Mouse (Mus musculus) heart, embryonic 16.5 days (tissue): Measurements from ENCODE around the gene Bak1. TPM values are rescaled to one million over a fixed set of nuclear protein-coding genes. Genes with fewer than 3 reads are reported as not detected.

Experiments used
- ATAC-seq: fragments of 200-750 bp; cut with Nextera tagmentation; replicated peaks from 2 replicates; pipeline ENCODE4 v1.8.0; 2017; ENCODE audit warnings: moderate number of reproducible peaks; ENCODE audit not compliant: insufficient read depth, low FRiP score; ENCODE audit errors: extremely low read depth
- H3K27ac ChIP-seq: fragments of 300-500 bp; sonication (generic); 2 replicates; pipeline ENCODE4 v1.5.1; 2014; ENCODE audit warnings: mild to moderate bottlenecking, low read length, control low read depth, moderate library complexity
- H3K27me3 ChIP-seq: fragments of 300-500 bp; sonication (generic); 2 replicates; pipeline ENCODE4 v1.6.1; 2014; ENCODE audit warnings: low read length, mixed read lengths; ENCODE audit not compliant: control insufficient read depth, insufficient read depth
- H3K36me3 ChIP-seq: fragments of 300-500 bp; sonication (generic); 2 replicates; pipeline ENCODE4 v1.6.1; 2014; ENCODE audit not compliant: control insufficient read depth, insufficient read depth
- H3K4me1 ChIP-seq: fragments of 300-500 bp; sonication (generic); 2 replicates; pipeline ENCODE4 v1.6.1; 2014; ENCODE audit warnings: low read length, mixed read lengths; ENCODE audit not compliant: control insufficient read depth, insufficient read depth
- H3K4me2 ChIP-seq: fragments of 300-500 bp; sonication (generic); 2 replicates; pipeline ENCODE4 v1.6.1; 2014; ENCODE audit warnings: low read depth, mild to moderate bottlenecking, control low read depth, low read length
- H3K4me3 ChIP-seq: fragments of 300-500 bp; sonication (generic); 2 replicates; pipeline ENCODE4 v1.5.1; 2014; ENCODE audit warnings: mild to moderate bottlenecking, control low read depth, low read length
- H3K9ac ChIP-seq: fragments of 300-500 bp; sonication (generic); 2 replicates; pipeline ENCODE4 v1.6.1; 2014; ENCODE audit warnings: low read length, control low read depth
- H3K9me3 ChIP-seq: fragments of 300-500 bp; sonication (generic); replicated peaks from 2 replicates; pipeline ENCODE4 v1.6.1; 2016; ENCODE audit warnings: low read length; ENCODE audit not compliant: control insufficient read depth
- WGBS: fragments of 180-500 bp; shearing (Covaris S2); extraction: QIAGEN DNeasy Blood & Tissue Kit; methylation state at CpG from one replicate; pipeline ENCODE4 v1.1.7; 2014; 5-methylcytosine and 5-hydroxymethylcytosine counted together
- polyA plus RNA-seq: library from polyadenylated mRNA; unstranded; fragments of >200 nt; fragmentation: Nextera tagmentation; extraction: Ambion mirVana; gene quantifications from 2 replicates; pipeline ENCODE4 v1.2.1, GENCODE M21; 2015

Bak1 gene
- polyA plus RNA-seq, 1 experiment from 2014 or later: 6.2 TPM

DNA sequence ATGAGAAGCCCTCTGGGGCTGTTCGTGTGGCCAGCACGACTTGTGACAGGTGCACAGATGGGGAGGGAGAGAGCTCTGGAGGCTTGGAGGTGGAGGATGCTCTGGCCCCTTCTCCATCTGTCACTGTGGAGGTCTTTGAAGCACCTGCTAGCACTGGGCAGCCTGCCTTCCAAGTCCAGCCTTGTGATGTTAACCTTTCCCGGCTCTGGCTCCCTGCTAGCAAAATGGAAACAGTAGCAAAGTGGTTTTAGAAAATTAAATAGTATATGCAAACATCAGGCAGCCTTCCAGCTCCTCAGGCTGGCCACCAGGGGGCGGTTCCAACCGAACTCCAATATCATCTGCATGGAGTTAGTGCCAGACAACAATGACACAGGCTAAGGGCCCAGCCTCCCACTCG, 42.8 kb upstream of the Bak1 start:
- peaks cover 6% of the 10 kb centered on the region; the same call in 1 of the 2 replicates for H3K4me1 ChIP-seq
- H3K27me3 ChIP-seq: no peaks in the 10 kb centered on the region
- no peak for ATAC-seq
- no peaks in the 10 kb centered on the region for H3K36me3 ChIP-seq
- 44% methylated on average over 6 of the region's 6 CpGs for WGBS
- no peak overlapping the region for H3K9ac ChIP-seq
- H3K9me3 ChIP-seq: no peaks in the 10 kb centered on the region
- H3K4me2 ChIP-seq: no peak overlapping the region
- no peak overlapping the region for H3K4me3 ChIP-seq
- no peak overlapping the region for H3K27ac ChIP-seq

DNA sequence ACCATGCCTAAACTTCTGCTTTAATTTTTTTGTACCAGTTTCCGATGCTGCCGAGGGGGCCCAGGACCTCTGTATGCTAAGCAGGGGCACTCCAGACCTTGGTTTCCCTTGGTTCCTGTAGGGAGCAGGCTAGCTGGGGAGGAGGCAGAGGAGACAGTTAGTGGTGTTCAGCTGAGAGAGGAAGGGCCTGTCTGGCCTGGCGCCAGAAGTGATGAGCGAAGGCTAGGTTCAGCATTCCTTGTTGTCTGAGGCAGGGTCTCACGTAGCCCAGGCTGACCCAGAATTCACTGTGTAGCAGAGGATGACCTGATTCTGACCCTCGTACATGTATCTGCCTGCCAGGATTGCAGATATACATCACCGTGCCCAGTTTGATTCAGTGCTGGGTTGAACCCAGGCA, 42.1 kb upstream of the Bak1 start:
- H3K27ac ChIP-seq: no peak overlapping the region
- H3K4me1 ChIP-seq: peaks cover 6% of the 10 kb centered on the region; the same call in 1 of the 2 replicates
- no peaks in the 10 kb centered on the region for H3K36me3 ChIP-seq
- H3K4me3 ChIP-seq: no peak overlapping the region
- no peak overlapping the region for H3K9ac ChIP-seq
- no peak for ATAC-seq
- WGBS: 89% methylated on average over 7 of the region's 7 CpGs
- no peak overlapping the region for H3K4me2 ChIP-seq
- no peaks in the 10 kb centered on the region for H3K9me3 ChIP-seq
- H3K27me3 ChIP-seq: no peaks in the 10 kb centered on the region

DNA sequence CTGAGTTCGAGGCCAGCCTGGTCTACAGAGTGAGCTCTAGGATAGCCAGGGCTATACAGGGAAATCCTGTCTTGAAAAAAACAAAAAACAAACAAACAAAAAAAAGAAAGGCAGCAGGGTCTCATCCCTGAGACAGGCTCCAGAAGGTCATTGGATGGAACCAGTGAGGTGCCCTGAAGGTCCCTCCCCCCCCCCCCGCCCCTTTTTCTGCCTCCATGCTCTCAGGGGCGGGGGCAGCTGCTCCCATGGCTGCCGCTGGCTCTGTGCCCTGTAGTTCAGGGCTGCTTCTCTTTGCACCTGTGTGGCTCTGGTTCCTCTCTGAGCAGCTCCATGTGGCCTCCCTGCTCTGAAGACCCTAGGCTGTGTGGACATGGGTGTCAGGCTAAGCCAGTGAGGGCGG, 40.3 kb upstream of the Bak1 start:
- Histone ChIP-seq H3K27ac (no peak overlapping the region), H3K27me3 (no peaks in the 10 kb centered on the region), H3K4me2 (no peak overlapping the region), H3K9me3 (no peaks in the 10 kb centered on the region), H3K9ac (no peak overlapping the region), H3K4me3 (no peak overlapping the region), H3K4me1 (peaks cover 7% of the 10 kb centered on the region), H3K36me3 (no peaks in the 10 kb centered on the region)
- WGBS: 81% methylated on average over 3 of the region's 5 CpGs
- ATAC-seq: no peak

DNA sequence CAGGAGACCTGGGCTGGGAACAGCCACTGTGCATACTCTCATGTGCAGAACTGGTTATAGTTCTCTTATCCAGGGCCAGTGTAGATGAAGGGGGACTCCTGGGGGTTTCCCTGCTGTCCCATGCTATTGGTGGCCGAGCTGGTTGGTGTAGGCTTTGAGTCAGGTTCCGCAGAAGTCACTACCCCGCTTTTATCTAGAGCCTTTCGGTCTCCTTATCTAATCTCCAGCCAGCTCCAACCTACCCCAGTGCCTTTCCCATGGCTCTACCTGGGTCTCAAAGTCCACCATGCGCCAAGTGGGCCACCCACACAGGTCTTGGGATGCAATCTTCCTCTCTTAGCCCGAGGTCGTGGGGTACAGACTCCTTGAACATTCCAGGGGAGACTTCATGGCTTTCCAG, 37.3 kb upstream of the Bak1 start:
- Histone ChIP-seq H3K27me3 (no peaks in the 10 kb centered on the region), H3K27ac (no peak overlapping the region), H3K9ac (no peak overlapping the region), H3K4me1 (peaks cover 15% of the 10 kb centered on the region), H3K4me3 (no peak overlapping the region), H3K9me3 (no peaks in the 10 kb centered on the region), H3K36me3 (no peaks in the 10 kb centered on the region), H3K4me2 (no peak overlapping the region)
- 48% methylated on average over 7 of the region's 7 CpGs for WGBS
- no peak for ATAC-seq

DNA sequence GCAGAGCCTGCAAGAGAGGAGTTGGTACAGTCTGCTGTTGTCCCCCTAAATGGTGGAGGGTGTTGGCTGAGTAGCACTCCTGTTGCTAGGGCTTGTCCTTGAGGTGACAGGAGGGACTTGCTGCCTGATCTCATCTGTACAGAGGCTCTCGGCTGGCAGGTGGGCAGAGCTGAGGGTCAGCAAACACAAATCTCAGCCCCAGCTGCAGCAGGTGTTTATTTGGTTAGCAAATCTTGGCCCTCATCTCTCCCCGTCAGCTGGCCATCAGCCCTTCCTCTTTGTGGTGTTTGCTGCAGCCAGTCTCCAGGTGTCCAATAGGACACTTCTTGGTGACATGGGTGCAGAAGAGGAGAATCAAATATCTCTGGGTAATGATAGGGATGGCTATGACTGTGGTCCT, 35.4 kb upstream of the Bak1 start:
- H3K27me3 ChIP-seq: peaks cover 2% of the 10 kb centered on the region; the same call in 1 of the 2 replicates
- H3K36me3 ChIP-seq: no peaks in the 10 kb centered on the region
- peak overlapping the region; percentile 16; the same call in 1 of the 2 replicates for H3K9ac ChIP-seq
- no peak overlapping the region for H3K27ac ChIP-seq
- WGBS: 62% methylated on average over 2 of the region's 2 CpGs
- H3K9me3 ChIP-seq: no peaks in the 10 kb centered on the region
- no peak overlapping the region for H3K4me3 ChIP-seq
- no peak for ATAC-seq
- peaks cover 15% of the 10 kb centered on the region for H3K4me1 ChIP-seq
- no peak overlapping the region for H3K4me2 ChIP-seq

DNA sequence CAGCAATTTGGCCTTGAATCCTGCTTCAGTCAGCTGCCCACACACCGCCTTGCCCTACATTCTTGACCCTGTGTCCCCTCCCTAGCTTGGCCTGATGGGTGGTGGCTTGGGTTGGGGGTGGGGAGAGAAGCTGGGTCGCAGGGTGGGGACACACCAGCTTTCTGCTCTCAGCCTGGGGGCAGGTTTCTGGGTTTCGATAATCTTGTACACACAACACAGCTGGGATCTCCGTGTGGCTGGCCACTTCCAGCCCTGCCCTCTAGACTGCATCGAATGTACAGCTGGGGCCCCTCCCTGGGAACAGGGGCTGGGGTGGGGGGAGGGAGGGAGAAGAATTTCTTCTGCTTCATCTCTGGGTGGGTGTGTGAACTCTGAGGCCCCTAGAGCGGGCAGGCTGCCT, 34.9 kb upstream of the Bak1 start:
- Histone ChIP-seq H3K4me3 (no peak overlapping the region), H3K4me1 (peaks cover 16% of the 10 kb centered on the region), H3K9ac (peak overlapping the region; percentile 56; the same call in 1 of the 2 replicates), H3K4me2 (no peak overlapping the region), H3K9me3 (no peaks in the 10 kb centered on the region), H3K27me3 (peaks cover 5% of the 10 kb centered on the region; the same call in 1 of the 2 replicates), H3K27ac (no peak overlapping the region), H3K36me3 (no peaks in the 10 kb centered on the region)
- peak; percentile 45; the same call in 1 of the 2 replicates for ATAC-seq
- WGBS: 32% methylated on average over 6 of the region's 6 CpGs

DNA sequence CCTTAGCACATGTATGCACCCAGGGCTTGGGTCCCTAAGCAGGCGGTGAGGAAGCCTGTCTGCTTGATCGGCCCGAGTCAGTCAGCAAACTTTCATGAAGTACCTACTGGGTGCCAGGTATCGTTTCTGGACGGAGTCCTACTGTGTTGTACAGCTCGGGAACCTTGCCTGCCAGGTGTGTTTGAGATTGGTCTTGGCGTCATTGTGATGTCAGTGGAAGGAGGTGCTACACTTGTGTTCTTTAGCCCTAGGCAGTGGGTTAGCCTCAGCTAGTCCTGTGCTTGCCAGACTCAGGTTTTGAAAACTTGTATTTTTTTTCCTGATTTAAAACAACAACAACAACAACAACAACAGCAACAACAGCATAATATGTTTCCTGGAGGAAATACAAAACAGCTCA, 33.9 kb upstream of the Bak1 start:
- H3K4me1 ChIP-seq: peaks cover 19% of the 10 kb centered on the region

DNA sequence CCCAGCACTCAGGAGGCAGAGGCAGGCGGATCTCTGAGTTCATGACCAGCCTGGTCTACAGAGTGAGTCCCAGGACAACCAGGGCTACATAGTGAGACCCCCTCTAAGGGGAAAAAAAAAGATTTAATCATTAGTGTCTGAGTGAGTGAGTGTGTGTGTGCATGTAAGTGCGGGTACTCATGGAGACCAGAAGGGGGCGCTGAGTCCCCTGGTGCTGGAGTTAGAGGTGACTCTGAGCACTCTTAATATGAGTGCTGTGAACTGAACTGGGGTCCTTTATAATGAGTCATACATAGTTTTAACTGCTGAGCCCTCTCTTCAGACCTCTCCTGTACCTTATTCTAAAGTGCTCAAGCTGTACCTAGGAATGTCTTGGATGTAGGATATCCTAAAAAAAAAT, 32.9 kb upstream of the Bak1 start:
- 89% methylated on average over 3 of the region's 3 CpGs for WGBS
- H3K27me3 ChIP-seq: peaks cover 16% of the 10 kb centered on the region
- no peak overlapping the region for H3K4me2 ChIP-seq
- no peak overlapping the region for H3K27ac ChIP-seq
- peaks cover 22% of the 10 kb centered on the region for H3K4me1 ChIP-seq
- no peaks in the 10 kb centered on the region for H3K9me3 ChIP-seq
- no peak for ATAC-seq
- H3K4me3 ChIP-seq: no peak overlapping the region
- H3K9ac ChIP-seq: no peak overlapping the region
- H3K36me3 ChIP-seq: no peaks in the 10 kb centered on the region

More for the DNA sequence above, 33.9 kb upstream of the Bak1 start:
- Histone ChIP-seq H3K4me3 (no peak overlapping the region), H3K36me3 (no peaks in the 10 kb centered on the region), H3K27me3 (peaks cover 13% of the 10 kb centered on the region), H3K9ac (no peak overlapping the region), H3K27ac (no peak overlapping the region), H3K9me3 (no peaks in the 10 kb centered on the region), H3K4me2 (no peak overlapping the region)
- no peak for ATAC-seq
- 87% methylated on average over 7 of the region's 7 CpGs for WGBS

DNA sequence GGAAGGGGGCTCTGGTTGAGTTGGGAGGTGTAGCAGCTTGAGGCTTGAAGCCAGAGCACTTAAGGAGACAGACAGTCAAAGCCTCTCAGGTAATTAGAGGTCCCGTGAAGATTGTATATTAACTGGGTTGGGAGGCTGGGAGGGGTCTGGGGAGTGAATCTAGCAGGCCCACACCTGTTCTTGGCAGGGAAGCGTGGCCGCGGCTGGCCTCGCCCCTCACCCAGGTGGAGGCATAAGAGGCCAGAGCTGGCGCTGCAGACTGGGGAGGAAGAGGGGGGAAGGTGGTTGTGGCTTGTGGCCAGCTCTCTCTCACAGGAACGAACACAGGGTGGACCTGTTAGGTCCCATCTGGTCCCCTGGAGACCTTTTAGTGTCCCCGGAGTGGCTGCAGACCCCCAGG, 31.9 kb upstream of the Bak1 start:
- 75% methylated on average over 8 of the region's 8 CpGs for WGBS
- H3K4me2 ChIP-seq: no peak overlapping the region
- no peak overlapping the region for H3K9ac ChIP-seq
- H3K4me1 ChIP-seq: peaks cover 24% of the 10 kb centered on the region
- no peaks in the 10 kb centered on the region for H3K9me3 ChIP-seq
- ATAC-seq: no peak
- H3K27ac ChIP-seq: no peak overlapping the region; the same call in 1 of the 2 replicates
- H3K27me3 ChIP-seq: peaks cover 16% of the 10 kb centered on the region
- no peak overlapping the region for H3K4me3 ChIP-seq
- no peaks in the 10 kb centered on the region for H3K36me3 ChIP-seq
